Mouse (Mus musculus) lung, embryonic 14.5 days (tissue): ENCODE measurements at regions not wholly inside any gene's neighbourhood (a gene's known extent, or its start where the extent isn't known, plus 50 kb on each side); places are given as distances from the start of the nearest gene placed in this dataset.

Source experiments
- ATAC-seq: fragments of 200-750 bp; cut with Nextera tagmentation; 2 replicates; pipeline ENCODE4 v1.8.0; 2017; ENCODE audit warnings: mild to moderate bottlenecking, moderate TSS enrichment, moderate library complexity; ENCODE audit not compliant: insufficient read depth
- DNase-seq: peaks from one replicate; pipeline ENCODE4 v3.0.0-alpha.2; 2015
- H3K27ac ChIP-seq: fragments of 300-500 bp; sonication (generic); 2 replicates; pipeline ENCODE4 v1.5.1; 2014; ENCODE audit warnings: low read depth, mild to moderate bottlenecking, moderate library complexity
- H3K27me3 ChIP-seq: fragments of 300-500 bp; sonication (generic); 2 replicates; pipeline ENCODE4 v1.6.1; 2014; ENCODE audit warnings: low read length, control low read depth; ENCODE audit not compliant: insufficient read depth
- H3K36me3 ChIP-seq: fragments of 300-500 bp; sonication (generic); 2 replicates; pipeline ENCODE4 v1.6.1; 2014; ENCODE audit warnings: control low read depth; ENCODE audit not compliant: insufficient read depth
- H3K4me1 ChIP-seq: fragments of 300-500 bp; sonication (generic); 2 replicates; pipeline ENCODE4 v1.6.1; 2014; ENCODE audit warnings: antibody characterized with exemption, control low read depth; ENCODE audit not compliant: insufficient read depth
- H3K4me2 ChIP-seq: fragments of 300-500 bp; sonication (generic); 2 replicates; pipeline ENCODE4 v1.6.1; 2014; ENCODE audit warnings: mild to moderate bottlenecking
- H3K4me3 ChIP-seq: fragments of 300-500 bp; sonication (generic); 2 replicates; pipeline ENCODE4 v1.5.1; 2014; ENCODE audit warnings: low read depth, low read length
- H3K9ac ChIP-seq: fragments of 300-500 bp; sonication (generic); 2 replicates; pipeline ENCODE4 v1.6.1; 2014
- H3K9me3 ChIP-seq: fragments of 300-500 bp; sonication (generic); 2 replicates; pipeline ENCODE4 v1.6.1; 2016; ENCODE audit warnings: low read depth, low read length, control low read depth
- CTCF ChIP-seq: IDR thresholded peaks from 2 replicates; pipeline ENCODE4 v1.5.1; 2016; ENCODE audit warnings: antibody characterized with exemption, low read depth
- WGBS: fragments of 180-500 bp; shearing (Covaris S2); extraction: QIAGEN DNeasy Blood & Tissue Kit; methylation state at CpG from one replicate; pipeline ENCODE4 v1.1.7; 2014; 5-methylcytosine and 5-hydroxymethylcytosine counted together

- TF ChIP-seq CTCF = no peak
- H3K4me2 ChIP-seq = no peak overlapping the region
Observed at GRCm38 (mm10) chr10:51238103-51238502, 242.3 kb upstream of the Gm49339 start.

GRCm38 (mm10) chr10:51253439-51253838, 227.0 kb upstream of the Gm49339 start:
- WGBS = 91% methylated on average over 1 of the region's 1 CpGs
- Histone ChIP-seq H3K27me3 (no peaks in the 10 kb centered on the region), H3K4me1 (no peaks in the 10 kb centered on the region), H3K27ac (no peak overlapping the region), H3K4me2 (no peak overlapping the region), H3K9ac (no peak overlapping the region), H3K4me3 (no peak overlapping the region), H3K36me3 (no peaks in the 10 kb centered on the region), H3K9me3 (no peaks in the 10 kb centered on the region)
- ATAC-seq (no peak), DNase-seq (no peak)
- no peak; the same call in 1 of the 2 replicates for TF ChIP-seq CTCF

More at GRCm38 (mm10) chr10:51238103-51238502, 242.3 kb upstream of the Gm49339 start:
- Histone ChIP-seq H3K27me3 (no peaks in the 10 kb centered on the region), H3K4me1 (no peaks in the 10 kb centered on the region), H3K9me3 (no peaks in the 10 kb centered on the region), H3K9ac (no peak overlapping the region), H3K27ac (no peak overlapping the region), H3K4me3 (no peak overlapping the region), H3K36me3 (no peaks in the 10 kb centered on the region)
- ATAC-seq (no peak), DNase-seq (no peak)

- no peak for TF ChIP-seq CTCF
- Histone ChIP-seq H3K4me3 (no peak overlapping the region), H3K27ac (no peak overlapping the region), H3K9me3 (no peaks in the 10 kb centered on the region), H3K36me3 (no peaks in the 10 kb centered on the region), H3K4me2 (no peak overlapping the region), H3K9ac (no peak overlapping the region), H3K4me1 (no peaks in the 10 kb centered on the region), H3K27me3 (no peaks in the 10 kb centered on the region)
- DNase-seq = no peak
- 41% methylated on average over 4 of the region's 4 CpGs for WGBS
- ATAC-seq = no peak
Observed at GRCm38 (mm10) chr10:51257587-51258049, 222.8 kb upstream of the Gm49339 start.

- ATAC-seq (no peak), DNase-seq (no peak)
Observed at GRCm38 (mm10) chr10:51271364-51271763, 209.0 kb upstream of the Gm49339 start.

DNA sequence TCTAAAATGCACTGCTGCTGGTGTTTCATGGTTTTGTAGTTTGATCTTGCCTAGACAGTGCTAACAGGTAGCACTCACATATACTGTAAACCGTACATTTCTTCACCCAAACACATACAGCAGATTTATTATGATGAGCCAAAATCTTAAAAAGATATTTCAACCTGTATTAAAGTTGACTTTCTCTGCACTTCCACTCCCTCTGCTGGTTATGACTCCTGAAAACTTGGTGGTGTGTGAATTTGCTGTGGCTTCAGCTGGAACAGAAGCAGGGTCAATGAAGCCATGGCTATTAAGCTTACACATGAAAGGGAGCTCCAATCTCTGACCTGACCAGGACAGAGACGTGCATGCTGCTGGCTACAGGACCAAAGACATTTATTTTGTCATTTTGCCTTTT, 202.2 kb upstream of the Gm49339 start:
- no peak overlapping the region for H3K9ac ChIP-seq
- ATAC-seq = no peak
- 0 out of 2 replicates have a peak, but pooled peaks have one; percentile 13 for TF ChIP-seq CTCF
- no peaks in the 10 kb centered on the region for H3K27me3 ChIP-seq
- WGBS = 53% methylated on average over 2 of the region's 2 CpGs
- H3K27ac ChIP-seq = no peak overlapping the region
- no peak overlapping the region for H3K4me2 ChIP-seq
- H3K4me1 ChIP-seq = no peaks in the 10 kb centered on the region
- no peaks in the 10 kb centered on the region for H3K36me3 ChIP-seq
- H3K9me3 ChIP-seq = no peaks in the 10 kb centered on the region
- peak; percentile 2 for DNase-seq
- no peak overlapping the region for H3K4me3 ChIP-seq

More at GRCm38 (mm10) chr10:51271364-51271763, 209.0 kb upstream of the Gm49339 start:
- TF ChIP-seq CTCF = no peak
- no peak overlapping the region for H3K4me3 ChIP-seq
- no peaks in the 10 kb centered on the region for H3K4me1 ChIP-seq
- H3K4me2 ChIP-seq = no peak overlapping the region
- H3K27ac ChIP-seq = no peak overlapping the region
- no peaks in the 10 kb centered on the region for H3K36me3 ChIP-seq
- 85% methylated on average over 1 of the region's 1 CpGs for WGBS
- H3K27me3 ChIP-seq = no peaks in the 10 kb centered on the region
- no peaks in the 10 kb centered on the region for H3K9me3 ChIP-seq
- H3K9ac ChIP-seq = no peak overlapping the region

DNA sequence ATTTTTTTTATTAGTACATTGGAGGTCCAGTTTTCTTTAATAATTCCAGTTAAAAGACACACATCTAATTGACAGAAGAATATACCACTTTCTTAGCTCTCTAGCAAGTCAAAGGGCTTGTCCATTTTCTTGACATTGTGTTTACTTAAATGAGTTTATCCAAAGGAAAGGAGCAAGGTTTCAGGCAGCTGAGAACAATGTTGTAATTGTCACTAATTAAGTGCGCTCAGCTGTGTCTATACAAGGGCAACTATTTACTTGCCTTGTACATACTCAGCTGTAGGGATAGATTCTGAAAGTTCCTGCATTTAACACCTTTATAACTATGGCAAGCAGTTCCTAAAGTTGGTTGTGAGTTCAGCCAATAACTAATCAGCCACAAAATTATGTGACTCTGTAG, 198.0 kb upstream of the Gm49339 start:
- Histone ChIP-seq H3K4me3 (no peak overlapping the region), H3K4me1 (no peaks in the 10 kb centered on the region), H3K4me2 (no peak overlapping the region), H3K36me3 (no peaks in the 10 kb centered on the region), H3K27me3 (no peaks in the 10 kb centered on the region), H3K9ac (no peak overlapping the region), H3K27ac (no peak overlapping the region), H3K9me3 (no peaks in the 10 kb centered on the region)
- WGBS = 36% methylated on average over 1 of the region's 1 CpGs
- ATAC-seq (no peak), DNase-seq (no peak)
- no peak for TF ChIP-seq CTCF

GRCm38 (mm10) chr10:51284538-51284937, 195.9 kb upstream of the Gm49339 start:
- no peak overlapping the region for H3K4me3 ChIP-seq
- no peaks in the 10 kb centered on the region for H3K9me3 ChIP-seq
- H3K36me3 ChIP-seq = no peaks in the 10 kb centered on the region
- no peaks in the 10 kb centered on the region for H3K4me1 ChIP-seq
- no peak overlapping the region for H3K27ac ChIP-seq
- ATAC-seq = no peak
- H3K4me2 ChIP-seq = no peak overlapping the region
- DNase-seq = no peak
- H3K27me3 ChIP-seq = no peaks in the 10 kb centered on the region
- TF ChIP-seq CTCF = no peak
- H3K9ac ChIP-seq = no peak overlapping the region

GRCm38 (mm10) chr10:51287852-51288251, 192.6 kb upstream of the Gm49339 start:
- WGBS = 40% methylated on average over 4 of the region's 4 CpGs
- H3K9ac ChIP-seq = no peak overlapping the region
- no peak for DNase-seq

More at GRCm38 (mm10) chr10:51287852-51288251, 192.6 kb upstream of the Gm49339 start:
- ATAC-seq = no peak
- no peak overlapping the region for H3K4me3 ChIP-seq
- TF ChIP-seq CTCF = no peak
- no peaks in the 10 kb centered on the region for H3K27me3 ChIP-seq
- no peaks in the 10 kb centered on the region for H3K9me3 ChIP-seq
- no peak overlapping the region for H3K4me2 ChIP-seq
- H3K4me1 ChIP-seq = no peaks in the 10 kb centered on the region
- H3K27ac ChIP-seq = no peak overlapping the region
- H3K36me3 ChIP-seq = no peaks in the 10 kb centered on the region
